Mouse (Mus musculus): Measurements from ENCODE around the gene Cd180. TPM values are rescaled to one million over a fixed set of nuclear protein-coding genes. Genes with fewer than 3 reads are reported as not detected.
"Not testable (repeated sequence)": the region's sequence is repeated elsewhere in the genome, so short reads cannot be mapped to it uniquely, and the experiment has no call there.

The Cd180 gene
- total RNA-seq, 2 experiments from 2014 or later: 0.93 to 3.2 TPM

DNA sequence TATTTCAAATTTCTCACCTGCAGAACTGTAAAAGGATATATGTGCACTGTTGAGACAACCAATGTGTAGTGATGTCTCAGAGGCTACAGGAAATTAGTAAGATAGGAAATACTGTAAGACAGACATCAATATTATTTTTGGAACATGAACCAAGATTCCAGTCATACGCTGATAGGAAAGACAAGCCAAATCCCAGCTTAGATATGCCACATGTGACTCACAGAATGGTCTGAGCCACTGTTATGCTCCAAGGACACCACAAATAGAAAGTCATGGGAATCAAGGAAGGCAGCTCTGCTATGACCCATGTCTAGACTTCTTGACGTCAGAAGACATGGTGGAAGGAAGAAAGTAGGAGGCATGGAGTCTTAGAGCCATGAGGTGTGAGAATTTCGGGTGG, 19.3 kb upstream of the Cd180 start:
- no peak for DNase-seq (ENCODE audit: low spot score in 2 of 2)

DNA sequence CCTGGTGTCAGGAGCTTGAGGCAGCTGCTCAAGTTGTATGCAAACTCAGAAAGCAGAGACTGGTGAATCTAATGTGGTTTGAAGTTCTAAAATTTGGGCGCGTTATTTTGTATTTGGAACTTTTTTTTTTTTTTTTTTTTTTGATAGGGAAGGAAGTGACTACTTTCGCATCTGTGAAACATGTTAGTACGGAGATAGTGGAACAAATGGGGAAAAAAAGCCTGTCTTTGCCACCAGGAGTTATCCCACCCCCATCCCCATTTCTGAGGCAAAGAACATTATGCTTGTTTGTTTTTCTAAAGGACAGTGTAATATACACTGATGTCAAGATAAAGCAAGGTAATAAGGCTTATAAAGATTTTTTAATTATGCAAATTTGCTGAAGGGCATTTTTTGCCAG, 15.8 kb upstream of the Cd180 start:
- not testable (repeated sequence) for DNase-seq (ENCODE audit: low spot score in 2 of 2)

DNA sequence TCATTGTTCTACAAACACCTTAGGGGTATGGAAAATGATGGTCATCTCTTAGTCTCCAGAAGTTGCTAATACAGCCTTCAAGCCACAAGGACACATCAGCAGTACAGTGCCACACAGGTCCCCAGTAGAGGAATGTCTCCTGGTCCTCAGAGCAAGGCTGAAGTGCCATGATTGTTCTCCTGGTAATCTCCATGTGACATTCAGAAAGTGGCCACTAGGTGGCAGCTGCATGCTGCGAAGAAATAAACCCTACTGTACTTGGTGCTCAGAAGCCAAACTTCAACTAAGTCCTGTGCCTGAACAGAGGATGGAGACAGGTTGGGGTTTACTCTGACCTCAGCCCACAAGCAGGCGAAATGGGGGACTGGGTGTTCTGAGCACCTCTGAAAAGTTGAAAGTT, 14.9 kb upstream of the Cd180 start:
- DNase-seq (ENCODE audit: low spot score in 2 of 2): peak; percentile 74 to 75

DNA sequence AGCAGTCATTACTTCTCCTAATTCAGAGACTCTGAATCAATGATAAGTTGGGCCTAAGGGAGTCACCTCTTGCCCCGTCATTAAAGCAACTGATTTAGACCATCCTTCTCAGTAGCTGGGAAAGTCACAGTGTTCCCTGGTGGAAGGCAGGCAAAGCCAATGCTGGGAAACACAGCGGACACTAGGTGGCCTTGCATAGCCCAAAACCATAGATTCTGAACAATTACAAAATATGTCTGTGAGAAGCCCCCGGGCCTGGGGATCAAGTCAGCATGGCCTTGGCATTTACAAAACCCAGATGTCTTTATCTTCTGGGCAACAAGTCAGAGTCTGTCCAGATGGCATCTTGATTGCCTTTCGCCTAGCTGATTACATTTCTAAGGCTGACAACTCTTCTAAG, 8.5 kb upstream of the Cd180 start:
- no peak for DNase-seq (ENCODE audit: low spot score in 2 of 2)

DNA sequence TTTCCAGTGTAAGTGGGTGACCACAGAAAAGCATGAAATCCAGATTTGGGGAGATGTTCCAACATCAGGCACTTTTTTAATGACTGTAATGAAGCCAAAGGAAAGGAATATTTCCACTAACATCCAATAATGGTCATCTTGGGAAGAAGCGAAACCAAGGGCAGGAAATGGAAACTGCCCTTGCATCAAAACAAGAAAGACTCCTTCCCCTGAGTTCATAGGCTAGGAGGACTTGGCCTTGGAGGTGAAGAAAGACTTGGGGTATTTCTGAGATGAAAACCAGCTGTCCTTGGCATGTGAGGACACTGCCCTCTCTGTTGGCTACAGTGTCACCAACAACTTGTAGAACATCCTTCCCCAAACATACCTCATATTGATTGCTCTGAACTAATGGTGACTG, 5.2 kb upstream of the Cd180 start:
- DNase-seq (ENCODE audit: low spot score in 2 of 2): no peak

DNA sequence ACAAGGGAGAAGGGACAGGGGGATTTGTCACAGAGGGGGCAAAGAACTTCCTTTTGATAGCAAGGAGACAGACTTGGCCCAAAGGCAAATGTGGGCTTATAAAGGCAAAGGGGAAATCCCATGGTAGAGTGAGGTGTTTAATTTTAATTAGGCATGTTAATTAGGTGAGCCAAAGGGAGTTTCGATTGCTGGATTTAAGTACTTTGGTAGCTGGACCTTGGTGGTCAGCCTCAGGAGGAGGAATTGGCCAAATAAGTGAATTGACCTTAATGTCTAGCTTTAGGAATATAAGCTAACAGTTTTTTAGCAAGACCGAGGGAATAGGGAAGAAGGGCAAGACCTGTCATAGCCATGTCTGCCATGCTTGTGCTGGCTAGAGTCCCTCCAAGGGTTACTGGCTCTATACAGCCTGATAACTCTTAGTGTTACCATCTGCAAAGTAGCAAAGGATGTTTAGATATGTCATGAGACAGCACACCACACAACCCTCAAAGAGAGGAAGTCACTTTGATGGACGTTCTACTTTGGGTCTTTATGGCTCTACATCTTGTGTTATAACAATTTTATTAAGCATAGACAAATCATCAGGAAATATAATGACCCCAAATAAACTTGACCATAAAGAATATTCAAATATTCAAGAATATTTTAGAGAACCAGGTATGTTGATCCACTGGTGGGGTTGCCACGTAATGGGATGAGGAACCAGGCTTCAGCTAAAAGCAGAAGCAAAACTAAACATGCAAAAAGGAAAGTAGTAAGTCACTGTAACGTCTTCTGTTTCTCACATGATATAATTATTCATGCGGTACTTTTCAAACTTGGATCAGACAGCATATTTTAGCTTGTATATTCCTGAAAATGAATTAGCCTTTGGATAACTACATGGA, 3.9 kb upstream of the Cd180 start:
- no peak for DNase-seq (ENCODE audit: low spot score in 2 of 2)

DNA sequence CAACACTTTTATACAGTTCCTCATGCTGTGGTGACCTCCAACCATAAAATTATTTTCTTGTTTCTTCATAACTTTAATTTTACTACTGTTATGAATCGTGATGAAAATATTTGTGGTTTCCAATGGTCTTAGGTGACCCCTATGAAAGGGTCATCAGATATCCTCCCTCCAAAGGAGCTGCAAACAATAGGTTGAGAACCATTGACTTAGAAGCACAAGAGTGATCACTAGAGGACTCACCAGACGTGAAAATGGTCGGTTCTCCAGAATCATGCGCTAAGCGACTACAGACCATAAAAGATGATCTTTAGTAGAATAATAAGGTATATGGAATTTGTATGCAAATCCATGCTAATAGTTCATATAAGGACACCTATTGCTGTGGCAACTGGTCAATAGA, 3.2 kb upstream of the Cd180 start:
- no peak for DNase-seq (ENCODE audit: low spot score in 2 of 2)

DNA sequence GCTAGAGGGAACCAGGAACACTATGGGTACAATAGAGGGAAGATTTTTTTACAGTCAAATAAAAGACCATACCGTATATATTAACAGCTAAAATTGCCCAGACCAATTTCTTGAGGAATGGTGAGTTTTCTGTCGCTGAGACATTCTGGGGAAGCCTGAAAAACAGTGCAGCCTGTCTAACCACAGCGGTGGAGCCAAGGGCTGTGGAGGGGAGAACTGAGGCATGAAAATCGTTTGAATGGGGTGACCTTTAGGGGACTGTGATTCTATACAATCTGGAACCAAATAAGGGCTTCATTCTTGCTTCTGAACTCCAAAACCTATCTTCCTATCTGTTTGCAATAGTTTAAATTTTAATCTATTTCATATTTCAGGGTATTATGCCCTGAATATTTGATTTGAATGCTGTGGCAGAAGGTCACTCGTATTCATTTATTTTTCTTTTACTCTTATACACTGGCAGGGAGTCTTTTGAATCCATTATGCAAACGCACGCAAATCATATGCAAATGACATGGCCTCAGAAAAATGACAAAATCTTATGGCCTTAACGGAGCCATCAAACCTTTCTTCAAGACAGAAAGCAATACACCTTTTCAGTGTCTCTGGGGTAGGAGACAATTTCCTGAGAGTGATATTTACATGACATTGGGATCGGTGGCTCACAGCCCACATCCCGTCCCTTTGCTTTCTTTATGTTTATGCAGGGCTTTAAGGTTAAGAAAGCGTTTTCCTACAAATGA, 1.8 kb upstream of the Cd180 start:
- DNase-seq (ENCODE audit: low spot score in 2 of 2): no peak

DNA sequence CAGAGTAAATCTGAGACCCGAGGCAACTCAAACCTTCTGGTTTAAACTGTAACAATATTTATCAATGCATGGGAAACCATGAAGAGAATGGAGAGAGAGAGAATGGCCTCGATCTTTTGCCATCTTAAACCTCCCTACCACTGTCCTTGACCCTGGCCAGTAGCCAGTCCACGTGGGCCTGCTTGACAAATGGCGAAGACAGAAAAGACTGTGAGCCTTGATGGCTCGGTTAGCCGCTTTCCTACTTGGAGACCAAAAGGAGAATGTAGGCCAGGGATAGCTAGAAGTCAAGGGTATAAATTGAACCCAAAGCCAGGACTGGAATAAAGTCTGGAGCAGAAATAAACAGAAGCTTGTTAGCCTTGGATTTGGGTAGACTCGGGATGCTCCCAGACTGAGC, 796 bp downstream of the Cd180 start:
- no peak for DNase-seq (ENCODE audit: low spot score in 2 of 2)

DNA sequence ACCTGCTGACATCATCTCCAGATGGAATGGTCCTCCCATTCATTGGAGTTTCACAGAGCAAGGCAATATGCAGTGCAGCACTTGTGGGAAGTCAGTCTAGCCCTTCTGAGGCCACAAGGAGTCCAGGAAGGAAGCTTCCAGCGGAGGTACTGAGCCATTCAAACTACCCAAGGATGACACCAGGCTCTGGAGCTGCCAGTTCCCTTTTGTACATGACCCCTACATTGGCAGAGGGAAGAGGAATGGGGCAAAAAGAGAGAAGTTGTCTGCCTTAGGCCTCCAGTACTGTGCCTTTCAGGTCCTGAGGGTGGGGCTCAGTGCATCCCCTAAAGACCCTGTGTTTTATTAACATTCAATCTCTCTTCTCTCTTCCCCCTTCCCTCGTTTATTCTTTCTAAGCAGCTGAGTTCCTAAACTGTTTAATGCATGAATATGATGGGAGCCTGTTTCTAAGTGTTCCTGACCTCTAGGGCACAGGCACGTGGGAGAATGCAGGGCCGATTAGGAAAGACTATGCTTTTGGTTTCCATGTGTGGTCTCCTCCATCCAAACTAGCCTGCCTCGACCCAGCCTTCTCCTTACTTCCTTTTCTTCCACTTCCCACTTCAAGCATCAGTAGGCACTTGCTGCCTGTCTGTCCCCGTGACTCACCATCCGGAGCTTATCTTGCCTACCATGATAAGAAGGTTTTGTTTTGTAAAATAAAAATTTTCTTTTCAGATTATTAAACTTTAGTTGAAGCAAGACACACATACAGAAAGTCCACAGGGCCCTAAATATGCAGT, 2.0 kb downstream of the Cd180 start:
- no peak for DNase-seq (ENCODE audit: low spot score in 2 of 2)

DNA sequence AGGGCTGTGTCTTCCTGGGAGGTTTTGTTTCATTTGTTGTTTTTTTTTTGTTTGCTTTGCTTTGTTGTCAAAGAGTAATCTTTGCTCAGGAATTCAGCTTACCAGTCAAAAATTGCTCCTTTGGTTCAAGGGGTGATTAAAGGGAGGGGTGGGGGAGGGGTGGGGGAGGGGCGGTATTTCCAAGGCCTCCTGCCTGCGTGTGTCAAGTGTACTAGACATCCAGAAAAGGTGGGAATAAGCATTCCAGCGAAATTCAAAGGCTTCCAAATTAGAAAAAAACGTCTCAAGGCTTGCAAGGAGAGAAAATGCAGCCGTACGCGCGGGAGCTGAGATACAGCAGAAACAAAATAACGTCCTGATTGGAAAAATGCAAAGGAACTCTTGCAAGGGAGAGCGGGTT, 5.0 kb downstream of the Cd180 start:
- DNase-seq (ENCODE audit: low spot score in 2 of 2): no peak

DNA sequence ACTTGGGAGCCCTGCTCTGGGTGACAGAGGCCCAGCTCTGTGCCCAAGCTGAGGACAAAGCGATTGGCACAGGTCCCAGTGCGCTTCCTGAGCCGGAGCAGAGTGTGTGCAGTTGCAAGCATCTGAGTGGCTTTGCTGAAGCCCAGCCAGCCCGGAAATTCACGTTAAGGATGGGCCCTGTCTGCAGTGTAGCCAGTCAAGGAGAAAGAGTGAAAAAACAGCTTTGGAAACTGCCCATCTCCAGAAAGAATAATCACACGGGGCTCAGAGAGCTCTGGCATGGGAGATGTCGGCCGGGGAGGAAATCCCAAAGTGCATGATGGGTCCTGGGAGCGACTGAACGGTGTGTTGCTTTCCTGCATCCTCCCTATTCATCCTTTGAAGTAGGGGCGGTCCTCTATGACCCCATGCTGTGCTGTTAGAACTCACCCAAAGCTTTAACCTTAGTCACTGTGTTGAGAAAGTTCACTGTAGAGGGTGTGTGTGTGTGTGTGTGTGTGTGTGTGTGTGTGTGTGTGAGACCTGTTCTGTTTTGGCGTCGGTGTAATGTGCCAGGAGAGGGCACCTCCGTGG, 5.5 kb downstream of the Cd180 start:
- DNase-seq (ENCODE audit: low spot score in 2 of 2): peak; percentile 42 to 52

DNA sequence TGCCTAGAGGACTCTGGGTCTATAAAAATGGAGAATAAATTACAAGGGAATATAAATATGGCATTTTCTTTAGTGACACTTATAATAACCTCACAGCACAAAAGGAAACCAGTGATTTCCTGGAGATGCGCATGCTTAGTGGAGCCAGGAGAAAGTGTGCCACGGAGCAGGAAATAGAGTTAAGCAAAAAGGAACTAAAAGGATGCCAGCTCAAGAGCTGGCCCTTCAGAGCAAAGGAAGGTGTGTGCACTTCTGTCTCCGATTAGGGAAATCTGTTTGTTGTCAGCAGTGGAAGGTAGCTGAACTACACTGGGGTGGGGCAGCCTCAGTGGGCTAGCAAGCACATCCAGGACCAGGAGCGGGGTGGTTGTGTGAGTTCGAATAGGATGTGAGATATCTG, 6.8 kb downstream of the Cd180 start:
- no peak for DNase-seq (ENCODE audit: low spot score in 2 of 2)

DNA sequence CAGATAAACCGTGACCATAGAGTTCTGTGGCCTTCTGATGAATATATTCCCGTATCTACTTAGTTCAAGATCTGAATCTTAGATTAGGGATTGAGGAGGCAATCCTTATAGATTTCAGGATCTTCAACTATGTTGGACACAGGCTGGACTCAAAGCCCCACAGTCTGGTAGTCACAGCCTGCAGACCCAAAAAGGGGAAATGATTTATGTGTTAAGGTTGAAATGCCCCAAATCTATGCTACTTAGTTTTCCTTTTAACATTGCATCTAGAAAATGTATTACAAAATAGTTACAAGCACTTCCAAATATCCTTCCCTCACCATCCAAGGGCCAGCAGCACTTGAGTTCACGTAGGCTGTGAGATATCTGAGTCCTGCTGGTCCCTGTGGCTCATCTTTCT, 7.4 kb downstream of the Cd180 start:
- no peak for DNase-seq (ENCODE audit: low spot score in 2 of 2)

DNA sequence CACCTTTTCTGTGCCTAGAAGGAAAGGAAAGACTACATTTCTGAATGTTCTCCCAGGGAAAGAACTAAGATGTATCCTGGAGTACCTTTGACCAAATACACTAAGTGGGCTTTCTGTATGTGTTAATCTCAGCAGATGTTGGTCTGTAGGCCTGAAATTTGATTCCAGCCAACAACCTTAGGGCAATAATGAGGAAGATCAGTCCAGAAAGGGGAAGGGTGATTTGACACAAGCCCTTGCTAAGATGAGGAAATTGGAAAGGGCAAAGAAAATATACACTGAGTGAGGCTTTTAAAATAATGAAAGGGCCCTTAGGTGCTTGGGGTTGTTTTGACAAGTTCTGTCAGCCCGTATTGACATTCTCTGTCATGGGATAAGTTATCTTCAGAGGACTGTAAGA, 23.6 kb downstream of the Cd180 start:
- no peak for DNase-seq (ENCODE audit: low spot score in 2 of 2)

DNA sequence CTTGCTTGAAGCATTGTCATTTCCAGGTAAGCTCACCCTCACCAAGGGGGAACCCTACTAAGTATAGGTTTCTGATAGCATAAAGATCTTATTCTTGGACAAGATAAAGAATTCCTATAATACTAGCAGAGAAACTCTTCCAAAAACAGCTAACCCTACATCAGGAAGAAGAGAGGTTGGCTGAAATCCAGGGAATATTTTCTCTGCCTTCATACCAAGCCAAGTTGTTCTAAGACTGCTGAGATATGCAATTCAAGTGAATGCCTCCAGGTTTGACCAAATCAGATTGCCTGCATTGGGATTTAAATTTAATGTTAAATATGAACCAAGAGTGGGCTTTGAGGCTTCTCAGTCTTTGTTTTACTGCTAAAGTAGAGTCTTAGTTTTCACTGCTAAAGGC, 32.1 kb downstream of the Cd180 start:
- DNase-seq (ENCODE audit: low spot score in 2 of 2): no peak

DNA sequence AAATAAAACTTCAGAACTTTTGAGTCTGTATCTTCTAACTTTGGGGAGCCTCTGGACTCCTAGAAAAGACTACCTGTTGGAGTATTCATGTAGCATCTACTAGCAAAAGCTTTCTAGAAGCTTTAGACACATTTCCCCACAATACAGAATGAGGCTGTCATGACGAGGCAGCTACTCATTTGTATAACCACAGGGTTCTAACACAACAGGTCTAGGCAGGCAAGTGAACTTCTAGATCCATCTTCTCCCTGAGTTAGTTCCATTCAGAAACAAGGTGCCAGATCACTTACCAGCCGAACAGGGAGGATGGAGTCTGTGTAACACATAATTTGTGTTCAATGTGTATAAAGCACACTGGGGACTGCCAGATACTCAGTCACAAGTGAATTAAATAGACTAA, 32.5 kb downstream of the Cd180 start:
- DNase-seq (ENCODE audit: low spot score in 2 of 2): no peak

DNA sequence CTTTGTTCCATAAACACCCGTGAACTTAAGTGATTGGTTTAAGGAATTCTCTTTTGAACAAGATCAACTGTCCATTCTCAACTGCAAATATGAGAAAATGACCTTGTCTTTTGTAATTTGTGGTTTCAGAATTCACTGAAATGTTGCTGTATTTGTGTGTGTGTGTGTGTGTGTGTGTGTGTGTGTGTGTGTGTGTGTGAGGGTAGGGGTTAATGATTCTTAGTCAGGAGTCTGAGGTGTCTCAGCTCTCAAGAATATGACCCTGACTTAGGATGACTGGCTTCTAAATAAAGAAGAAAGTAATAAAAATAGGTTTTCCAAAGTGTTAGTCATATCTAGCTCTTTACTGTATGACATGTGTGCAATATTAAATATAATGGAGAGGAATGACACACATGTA, 33.5 kb downstream of the Cd180 start:
- DNase-seq (ENCODE audit: low spot score in 2 of 2): no peak

DNA sequence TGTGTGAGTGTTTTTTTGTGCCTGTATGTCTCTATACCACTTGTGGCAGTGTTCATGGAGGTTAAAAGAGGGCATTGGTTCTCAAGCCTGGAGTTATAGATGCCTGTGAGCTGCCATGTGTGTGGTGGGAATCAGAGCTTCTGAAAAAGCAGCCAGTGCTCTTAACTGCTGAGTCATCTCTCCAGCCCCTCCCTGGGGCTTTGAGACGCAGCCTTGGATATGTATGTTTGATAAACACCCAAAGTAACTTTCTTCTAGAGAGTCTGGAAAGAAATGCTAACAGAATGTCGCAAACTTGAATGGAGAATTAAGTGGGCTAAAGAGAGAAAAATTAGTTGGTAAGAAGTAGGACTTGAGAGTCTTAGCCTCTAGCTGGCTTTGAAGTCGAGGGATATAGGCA, 34.7 kb downstream of the Cd180 start:
- no peak for DNase-seq (ENCODE audit: low spot score in 2 of 2)

DNA sequence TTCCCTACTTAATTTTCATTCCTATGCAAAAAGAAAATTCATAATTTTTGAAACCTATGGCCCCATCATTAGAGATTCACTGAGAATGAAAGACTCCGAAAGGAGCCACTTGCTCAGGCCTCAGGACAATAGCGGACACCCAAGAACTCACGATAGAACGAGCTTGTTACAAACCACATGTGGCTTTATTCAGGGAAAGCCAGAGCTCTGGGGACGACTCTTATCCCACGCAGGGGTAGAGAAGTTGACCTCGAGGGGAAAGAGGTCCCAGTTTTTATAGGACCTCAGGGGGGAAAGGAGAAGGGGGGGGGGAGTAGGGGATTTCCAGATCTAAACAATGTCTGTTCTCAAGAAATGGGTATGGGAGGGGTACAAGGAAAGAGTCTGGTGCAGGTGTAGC, 35.6 kb downstream of the Cd180 start:
- DNase-seq (ENCODE audit: low spot score in 2 of 2): not testable (repeated sequence)

DNA sequence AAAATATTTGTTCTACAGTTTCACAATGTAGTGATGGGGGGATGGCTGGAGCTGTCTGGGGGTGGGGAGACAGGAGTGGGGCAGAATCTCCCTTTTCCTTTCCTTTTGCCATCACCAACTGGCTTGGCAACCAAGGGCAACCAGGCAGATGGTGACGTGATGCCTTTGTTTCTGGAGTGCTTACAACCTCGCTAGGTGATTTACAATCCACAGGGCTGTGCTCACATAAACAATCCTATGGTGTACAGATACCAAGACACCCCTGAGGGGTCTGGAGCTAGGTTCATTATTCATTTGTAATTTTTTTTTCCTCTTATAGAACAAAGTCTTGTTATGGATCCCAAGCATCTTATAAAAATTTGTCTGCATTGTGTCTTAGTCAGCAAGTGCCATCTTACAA, 39.7 kb downstream of the Cd180 start:
- DNase-seq (ENCODE audit: low spot score in 2 of 2): no peak

Data from adrenal gland, adult 18-20 months (tissue).